Mouse (Mus musculus): Measurements from ENCODE around the gene Kcnip1.

The Kcnip1 gene

DNA sequence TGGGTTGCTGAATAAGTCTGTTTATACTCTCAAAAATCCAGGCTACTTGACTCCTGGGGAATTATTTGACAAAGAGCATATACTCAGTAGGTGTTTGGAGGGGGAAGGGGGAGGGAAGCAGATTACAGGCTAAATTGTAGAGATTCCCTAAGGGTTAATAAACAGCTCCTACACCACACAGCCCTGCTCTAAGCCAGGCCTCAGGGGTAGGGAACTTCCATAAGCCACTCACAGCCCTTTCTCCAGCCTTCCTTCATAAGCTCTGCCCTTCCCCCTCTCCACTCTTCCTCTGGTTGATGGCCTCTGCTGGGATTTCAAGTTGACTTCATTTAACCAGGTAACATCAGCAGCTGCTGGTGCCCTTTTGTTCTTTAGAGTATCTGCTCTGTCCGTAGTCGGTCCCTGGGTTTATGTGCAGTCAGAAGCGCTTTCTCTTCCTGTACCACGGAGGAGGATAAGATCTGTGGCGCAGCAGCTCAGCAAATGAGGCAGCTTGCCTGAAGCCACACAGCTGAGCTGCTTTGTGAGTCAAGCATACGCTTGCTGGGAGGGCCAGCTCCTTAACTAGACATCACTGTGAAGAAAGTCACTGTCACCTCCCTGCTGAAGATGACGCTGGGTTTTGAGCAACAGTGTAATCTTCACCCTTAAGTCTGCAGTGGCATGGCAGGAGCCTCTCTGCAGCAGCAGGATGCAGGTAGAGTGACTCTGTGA, 54.2 kb downstream of the Kcnip1 start:
- DNase-seq (ENCODE audit: low spot score in 2 of 2): no peak

DNA sequence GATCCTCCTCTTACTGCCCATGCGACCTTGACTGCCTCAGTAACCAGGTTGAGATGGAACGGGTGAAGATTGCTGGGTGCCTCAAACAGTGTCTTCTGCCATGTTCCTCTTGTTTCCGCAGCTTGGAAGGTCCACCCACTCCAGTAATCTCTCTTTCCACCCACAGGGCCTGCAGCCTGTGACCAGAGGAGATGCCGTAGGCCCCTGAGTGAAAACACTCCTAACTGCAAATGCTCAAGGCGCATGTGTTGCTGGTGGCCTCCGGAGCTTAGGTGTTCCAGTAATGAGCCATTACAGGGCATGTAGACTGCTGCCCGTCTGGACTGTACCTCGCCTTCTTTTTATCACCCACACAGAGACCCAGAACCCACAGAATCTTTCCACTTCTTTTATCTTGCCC, 55.3 kb downstream of the Kcnip1 start:
- DNase-seq (ENCODE audit: low spot score in 2 of 2): no peak

DNA sequence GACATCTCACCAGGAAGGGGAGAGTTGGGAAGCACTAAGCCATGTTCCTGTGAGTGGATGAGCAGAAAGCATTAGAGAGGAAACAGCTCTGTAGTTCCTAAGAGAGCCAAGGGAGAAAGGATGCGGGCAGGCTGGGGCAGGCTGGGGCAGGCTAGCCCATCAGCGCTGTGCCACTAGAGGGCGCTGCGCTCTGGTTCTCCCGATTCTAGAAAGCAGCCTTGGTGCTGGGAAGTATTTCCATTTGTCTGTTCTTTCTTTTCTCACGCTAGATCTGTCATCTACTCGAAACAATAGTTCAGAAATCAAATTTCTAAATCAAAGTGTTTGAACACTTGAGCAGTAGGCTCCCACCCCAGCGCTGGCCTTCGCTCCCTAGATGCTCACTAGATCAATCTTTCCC, 58.7 kb downstream of the Kcnip1 start:
- no peak for DNase-seq (ENCODE audit: low spot score in 2 of 2)

DNA sequence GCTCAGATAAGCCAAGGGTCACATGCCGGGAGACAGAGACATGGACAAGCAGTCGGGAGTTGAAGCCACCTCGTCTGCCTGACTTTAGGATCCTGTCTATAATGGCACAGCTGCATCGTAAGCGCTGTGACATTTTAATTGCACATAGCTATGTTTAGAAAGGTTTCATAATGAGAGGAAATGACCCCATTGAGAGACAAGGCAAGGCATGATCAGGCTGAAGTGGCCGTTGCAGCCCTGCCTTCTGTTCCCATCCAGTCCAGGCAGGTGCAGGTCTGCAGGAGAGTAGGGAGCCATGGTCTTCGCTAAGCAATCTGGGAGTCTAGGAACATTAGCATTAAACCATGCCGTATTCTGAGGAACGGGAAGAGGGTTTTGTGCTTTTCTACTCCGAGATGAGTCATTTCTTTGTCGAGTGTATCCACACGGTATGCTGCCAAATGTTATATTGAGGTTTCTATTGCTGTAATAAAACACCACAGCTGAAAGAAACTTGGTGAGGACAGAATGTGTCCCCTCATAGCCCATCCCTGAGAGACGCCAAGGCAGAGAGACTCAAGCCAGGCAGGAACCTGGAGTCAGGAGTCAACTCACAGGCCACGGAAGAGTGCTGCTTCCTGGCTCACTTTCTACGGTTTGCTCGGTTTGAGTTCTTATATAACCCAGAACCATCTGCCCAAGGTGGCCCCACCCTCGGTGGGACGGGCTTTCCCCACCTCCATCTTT, 60.4 kb downstream of the Kcnip1 start:
- no peak for DNase-seq (ENCODE audit: low spot score in 2 of 2)

DNA sequence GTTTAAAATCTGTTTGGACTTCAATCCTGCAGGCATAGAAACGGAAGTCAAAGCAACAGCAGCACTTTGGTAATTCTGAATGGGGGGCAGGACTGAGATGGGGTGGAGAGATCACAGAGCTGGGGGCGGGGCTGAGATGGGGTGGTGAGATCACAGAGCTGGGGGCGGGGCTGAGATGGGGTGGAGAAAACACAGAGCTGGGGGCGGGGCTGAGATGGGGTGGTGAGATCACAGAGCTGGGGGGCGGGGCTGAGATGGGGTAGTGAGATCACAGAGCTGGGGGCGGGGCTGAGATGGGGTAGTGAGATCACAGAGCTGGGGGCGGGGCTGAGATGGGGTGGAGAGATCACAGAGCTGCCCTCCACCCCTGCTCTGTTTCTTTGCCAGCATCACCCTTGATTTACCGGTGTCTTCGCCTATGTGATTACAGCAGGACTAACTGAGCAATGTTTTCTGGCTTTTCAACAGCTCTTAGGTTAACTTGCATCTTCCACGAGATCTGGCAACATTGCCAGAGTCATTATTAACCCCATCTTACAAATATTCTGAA, 61.0 kb downstream of the Kcnip1 start:
- DNase-seq (ENCODE audit: low spot score in 2 of 2): no peak

DNA sequence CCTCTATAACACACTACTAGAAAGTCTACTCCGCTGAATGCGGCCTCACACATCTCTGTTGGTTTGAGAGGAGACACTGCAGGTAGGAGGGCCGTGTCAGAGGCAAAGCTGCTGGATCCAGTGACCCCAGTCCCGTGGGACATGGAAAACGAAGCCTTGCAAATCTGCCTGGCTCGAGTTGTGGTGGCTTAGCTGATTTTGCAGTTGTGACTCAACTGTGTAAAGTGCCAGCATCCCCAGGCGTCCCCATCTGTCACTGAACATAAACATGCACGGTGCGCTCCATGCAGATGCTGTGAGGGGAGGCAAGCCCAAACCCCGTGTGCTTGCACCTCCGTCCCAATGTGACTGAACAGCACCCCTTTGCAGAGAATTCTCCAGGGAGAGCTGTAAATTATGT, 63.5 kb downstream of the Kcnip1 start:
- no peak for DNase-seq (ENCODE audit: low spot score in 2 of 2)

DNA sequence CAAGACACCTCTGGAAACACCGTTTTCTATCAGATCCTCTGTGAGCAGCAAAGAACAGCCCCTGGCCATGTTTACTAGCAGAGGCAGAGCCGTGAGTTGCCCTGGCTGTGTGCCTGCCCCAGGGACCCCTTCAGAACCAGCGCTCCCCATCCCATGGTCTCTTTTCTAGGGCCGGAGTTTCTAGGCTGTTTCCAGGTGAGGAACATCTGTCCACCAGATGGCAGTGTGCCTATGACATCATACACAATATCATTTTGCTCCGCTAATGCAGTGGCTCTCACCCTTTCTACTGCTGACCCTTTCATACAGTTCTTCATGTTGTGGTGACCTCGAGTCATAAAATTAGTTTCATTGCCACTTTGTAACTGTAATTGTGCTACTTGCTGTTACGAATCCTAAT, 64.3 kb downstream of the Kcnip1 start:
- no peak for DNase-seq (ENCODE audit: low spot score in 2 of 2)

DNA sequence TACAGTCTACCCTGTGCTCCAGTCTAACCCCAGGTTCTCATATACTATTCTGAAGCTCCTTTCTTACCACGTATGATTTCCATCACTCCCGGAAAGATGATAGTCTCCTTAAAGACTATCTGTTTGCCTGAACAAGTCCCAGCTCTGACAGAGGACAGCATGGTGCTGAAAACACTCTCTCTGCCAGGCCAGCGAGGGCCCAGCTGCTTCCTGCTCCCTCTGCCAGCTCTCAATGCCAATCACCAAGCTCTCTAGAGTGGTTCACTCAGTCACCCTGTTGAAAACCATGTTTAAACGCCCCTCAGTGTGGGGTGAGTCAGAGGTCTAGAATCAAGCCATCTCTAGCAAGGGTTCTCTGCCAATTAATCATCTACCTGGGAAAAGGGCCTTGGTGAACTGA, 65.1 kb downstream of the Kcnip1 start:
- DNase-seq (ENCODE audit: low spot score in 2 of 2): no peak

DNA sequence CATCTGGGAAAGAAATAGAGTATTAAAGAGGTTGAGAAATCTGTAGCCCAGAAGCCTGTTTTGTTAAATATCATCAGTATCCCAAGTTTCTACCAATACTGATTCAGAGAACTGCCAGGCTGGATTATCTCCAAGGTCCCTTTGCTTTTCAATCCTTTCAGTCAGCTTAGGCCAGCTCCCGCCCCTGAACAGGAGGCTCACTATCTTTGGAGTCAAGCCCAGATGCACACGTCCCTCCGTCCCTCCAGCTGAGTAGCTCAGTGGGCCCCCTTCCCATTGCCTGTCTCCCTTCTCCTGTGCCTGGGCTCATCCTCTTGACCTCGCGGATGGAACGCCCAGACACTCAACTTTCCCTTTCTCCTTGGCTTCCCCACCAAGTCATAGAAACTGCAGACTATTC, 65.6 kb downstream of the Kcnip1 start:
- DNase-seq (ENCODE audit: low spot score in 2 of 2): no peak

DNA sequence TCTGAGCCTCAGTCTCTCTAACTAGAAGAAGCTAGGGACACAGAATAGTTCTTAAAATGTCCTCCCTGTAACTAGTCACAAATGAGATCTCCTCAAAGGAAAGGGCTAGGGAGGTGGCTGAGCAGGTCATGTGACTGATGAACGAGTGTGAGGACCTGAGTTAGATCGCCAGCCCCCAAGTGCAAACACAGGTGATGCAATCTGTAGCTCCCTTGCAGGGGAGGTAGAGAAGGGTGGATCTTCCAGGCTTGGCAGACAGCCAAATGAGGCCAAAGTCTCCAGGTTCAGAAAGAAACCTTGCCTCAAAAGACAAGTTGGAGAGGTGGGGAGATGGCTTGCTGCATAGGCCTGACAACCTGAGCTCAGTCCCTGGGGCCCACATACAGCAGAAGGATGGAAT, 66.4 kb downstream of the Kcnip1 start:
- DNase-seq (ENCODE audit: low spot score in 2 of 2): no peak

DNA sequence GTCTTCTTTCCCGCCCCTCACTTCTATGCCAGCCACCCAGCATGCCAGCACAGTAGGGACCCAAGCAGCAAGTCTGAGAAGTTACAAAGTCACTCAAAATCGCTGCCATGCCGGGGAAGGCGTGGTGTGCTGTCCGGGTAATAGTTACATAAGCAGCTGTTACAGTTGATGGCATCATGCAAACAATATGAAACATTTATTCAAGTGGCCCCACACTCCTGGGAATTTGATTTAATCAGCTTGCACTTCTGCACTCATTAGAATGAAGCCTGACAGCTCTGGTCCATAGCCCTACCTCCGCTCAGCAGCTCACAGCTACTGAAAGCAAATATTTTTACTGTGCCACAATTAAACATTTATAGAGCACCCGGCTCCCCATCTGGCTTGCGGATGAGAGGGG, 67.2 kb downstream of the Kcnip1 start:
- no peak for DNase-seq (ENCODE audit: low spot score in 2 of 2)

DNA sequence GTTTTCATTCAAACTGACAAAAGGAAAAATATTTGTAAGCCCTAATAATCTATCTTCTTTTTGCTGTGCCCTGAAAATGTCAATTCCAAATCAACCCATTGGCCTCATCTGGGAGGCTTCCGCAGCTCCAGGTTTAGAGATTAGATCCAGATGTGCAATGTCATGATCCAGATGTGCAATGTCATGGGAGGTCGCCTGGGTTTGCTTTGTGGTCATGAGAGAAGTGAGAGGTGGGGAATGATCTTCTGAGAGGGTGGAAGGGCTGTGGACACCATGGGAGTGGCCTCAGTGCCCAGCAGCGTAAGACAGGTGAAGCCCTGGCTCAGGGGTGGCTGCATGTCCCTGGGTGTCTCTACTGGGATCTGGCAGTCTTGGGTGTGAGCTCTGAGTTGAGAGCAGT, 69.9 kb downstream of the Kcnip1 start:
- no peak for DNase-seq (ENCODE audit: low spot score in 2 of 2)

DNA sequence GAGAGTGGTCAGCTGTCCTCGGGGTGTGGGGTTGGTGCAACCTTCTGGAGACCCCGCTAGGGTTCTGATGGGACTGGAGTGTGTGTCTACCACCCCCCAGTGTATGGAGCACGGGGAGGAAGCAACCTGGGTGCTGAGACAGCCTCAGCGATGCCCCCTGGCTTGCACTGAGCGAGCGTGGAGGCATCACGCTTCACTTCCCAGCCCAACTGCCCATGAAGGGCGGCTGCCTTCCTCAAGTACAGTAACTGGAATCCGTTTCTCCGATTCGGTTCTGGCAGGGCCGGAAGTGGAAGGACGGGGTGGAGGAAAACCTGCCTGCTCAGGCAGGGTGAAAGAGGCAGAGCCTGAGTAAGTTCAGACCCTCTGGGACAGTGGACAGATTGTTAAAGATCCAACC, 71.5 kb downstream of the Kcnip1 start:
- no peak for DNase-seq (ENCODE audit: low spot score in 2 of 2)

DNA sequence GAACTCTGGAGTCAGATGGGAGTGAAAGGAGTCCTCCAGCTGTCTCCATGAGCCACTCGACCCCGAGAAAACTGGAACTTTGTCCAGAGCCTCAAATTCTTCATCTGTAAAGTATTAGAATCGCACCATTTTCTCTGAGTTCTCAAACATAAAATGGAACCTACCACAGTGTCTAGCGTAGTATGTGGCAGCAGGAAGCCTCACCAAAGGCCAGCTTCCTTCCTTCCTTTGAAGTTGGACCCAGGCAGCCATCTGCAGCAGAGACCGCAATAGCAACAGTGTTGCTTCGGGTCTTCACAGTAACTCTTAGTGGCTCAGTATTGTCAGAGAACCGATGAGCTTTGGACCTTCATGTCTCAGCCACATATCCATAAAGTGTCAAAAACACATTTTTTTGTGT, 73.1 kb downstream of the Kcnip1 start:
- DNase-seq (ENCODE audit: low spot score in 2 of 2): no peak

DNA sequence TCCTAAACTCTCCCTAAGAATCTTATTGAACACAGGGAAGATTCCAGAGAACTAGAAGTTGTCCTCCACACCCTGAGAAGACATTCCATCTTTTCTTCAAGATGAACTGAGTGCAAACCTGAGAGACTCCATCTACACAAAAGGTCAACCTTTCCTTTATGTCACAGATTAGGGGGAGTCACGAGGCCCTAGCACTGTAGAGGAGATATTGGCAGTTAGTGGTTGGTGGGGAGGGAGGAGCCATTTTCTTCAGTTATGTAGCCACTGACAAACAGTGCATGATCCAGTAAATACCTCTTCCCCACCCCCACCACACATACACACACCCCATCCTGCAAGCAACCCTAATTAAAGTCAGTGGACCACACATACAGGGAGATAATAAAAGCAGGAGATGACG, 74.5 kb downstream of the Kcnip1 start:
- no peak for DNase-seq (ENCODE audit: low spot score in 2 of 2)

DNA sequence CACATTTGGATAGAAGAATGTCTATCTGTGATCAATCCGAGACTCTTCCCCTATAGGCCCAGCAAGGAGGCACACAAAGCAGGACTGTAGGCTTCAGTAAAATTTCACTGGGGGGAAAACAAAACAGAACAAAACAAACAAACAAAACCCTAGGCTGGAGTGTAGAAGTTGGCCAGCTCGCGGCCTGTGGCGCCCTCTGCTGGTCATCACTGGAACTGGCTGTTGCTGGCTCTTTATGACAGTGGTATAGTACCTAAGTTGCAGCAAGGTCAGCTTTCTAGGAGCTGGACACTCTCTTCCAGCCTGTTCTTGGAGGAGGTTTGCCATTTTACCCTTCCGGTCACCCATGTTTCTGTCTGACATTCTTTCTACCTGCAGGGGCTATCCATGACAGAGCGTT, 75.4 kb downstream of the Kcnip1 start:
- DNase-seq (ENCODE audit: low spot score in 2 of 2): peak; percentile 75 to 79

DNA sequence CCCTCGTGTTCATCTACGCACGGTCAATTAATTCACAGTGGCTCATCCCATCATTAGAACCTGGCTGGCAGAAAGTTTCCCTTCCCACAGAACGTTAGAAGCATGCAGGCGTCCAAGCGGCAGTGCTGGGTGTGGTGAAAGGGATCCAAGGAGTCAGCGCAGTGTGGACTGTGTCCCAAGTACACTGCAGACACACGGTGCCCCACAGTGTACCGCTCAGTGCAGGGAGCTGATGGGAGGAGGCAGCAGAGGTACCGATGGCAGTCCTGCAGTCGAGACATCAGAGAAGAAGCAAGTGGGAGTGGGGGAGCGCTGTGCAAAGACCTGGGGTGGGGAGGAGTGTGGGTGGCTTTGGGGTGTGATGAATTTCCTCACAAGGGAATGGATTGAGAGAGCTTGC, 78.7 kb downstream of the Kcnip1 start:
- no peak for DNase-seq (ENCODE audit: low spot score in 2 of 2)

DNA sequence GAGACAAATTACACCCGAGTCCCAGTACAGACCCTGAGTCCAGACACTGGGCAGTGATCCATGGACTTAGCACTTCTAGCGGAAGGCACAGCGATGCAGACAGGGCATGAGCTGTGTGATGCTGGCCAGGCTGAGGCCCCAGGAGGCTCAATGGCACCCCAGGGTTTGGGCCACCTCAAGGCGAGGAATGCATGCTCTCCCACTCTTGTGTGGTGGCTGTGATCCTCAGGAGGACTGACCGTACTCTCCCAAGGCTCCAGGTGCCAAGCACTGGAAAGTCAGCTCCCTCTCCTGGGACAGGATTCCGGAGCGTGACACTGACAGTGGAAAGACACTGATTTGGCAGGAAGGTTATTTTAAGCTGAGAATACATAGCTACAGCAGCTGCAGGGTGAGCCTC, 79.9 kb downstream of the Kcnip1 start:
- DNase-seq (ENCODE audit: low spot score in 2 of 2): no peak

DNA sequence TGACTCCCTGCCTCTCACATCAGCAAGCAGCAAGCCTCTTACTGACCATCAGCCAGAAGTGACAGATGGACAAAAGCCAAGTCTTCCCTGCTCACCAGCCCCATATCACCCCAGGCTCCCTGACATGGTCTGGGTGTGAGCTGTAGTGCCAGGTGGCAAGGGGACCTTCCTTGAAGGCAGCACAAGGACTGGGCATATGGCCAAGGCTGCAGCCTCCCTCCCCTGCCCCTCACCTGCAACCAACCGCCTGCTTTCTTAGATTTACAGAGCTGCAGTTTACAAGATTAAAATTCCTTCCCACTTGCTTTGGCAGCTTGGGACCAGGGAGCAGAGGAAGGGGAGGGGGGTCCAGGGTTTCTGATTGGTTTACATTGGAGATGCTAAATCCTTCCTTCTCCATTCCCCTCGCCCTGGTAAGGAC, 80.8 kb downstream of the Kcnip1 start:
- DNase-seq (ENCODE audit: low spot score in 2 of 2): no peak

DNA sequence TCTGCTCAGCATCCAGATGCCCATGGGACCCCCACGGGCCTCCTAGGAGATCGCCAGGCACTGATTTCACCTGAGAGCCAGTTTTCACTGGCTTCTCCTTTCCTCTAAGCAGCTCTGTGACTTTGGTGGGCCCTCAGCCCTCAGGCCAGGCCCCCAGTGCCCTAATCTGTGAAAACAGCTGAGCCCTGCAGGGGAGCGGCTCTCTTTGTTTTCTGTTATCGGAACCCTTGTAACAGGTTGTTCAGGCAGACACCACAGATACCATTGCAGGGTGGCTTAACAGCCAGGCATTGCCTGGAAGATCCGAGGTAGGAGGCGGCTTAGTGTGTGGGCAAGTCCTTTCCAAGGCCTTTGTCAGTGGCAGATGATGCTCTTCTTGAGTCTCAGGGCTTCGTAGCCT, 82.0 kb downstream of the Kcnip1 start:
- no peak for DNase-seq (ENCODE audit: low spot score in 2 of 2)

DNA sequence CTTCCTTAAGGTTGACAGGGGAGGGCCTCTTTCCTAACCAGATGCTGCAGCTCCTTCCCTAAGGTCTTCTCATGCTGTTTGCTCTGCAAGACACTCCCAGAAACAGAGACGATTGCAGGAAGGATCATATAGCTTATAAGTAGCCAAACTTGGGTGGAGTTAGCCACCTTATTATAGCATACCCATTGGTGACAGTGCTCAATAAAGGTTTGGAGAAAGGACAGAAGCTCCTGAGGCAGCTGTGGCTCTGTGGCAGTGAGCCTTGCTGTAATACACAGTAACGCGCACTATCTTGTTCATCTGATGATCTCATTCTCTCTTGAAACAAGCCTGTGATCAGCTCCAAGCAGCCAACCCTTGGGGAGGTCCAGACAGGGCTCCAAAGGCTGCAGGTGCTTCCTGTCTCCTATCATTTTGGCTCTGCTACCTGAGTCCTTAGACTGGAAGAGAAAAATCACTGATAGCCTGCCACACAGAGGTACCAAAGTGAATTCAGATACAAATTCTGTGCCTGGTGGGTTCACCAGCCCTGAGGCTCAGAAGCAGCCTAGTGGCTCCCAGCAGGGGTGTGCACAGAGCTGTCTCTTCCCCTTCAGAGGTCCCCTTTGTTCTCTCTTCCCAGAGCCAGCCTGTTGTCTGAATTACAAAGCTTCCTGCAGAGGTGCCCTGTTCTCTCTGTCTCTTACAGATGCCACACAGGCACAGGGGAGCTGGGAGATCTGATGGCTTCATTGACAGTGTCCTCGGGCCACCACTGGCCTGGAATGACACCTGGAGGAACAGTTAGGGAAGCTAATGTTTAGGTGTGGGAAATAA, 84.4 kb downstream of the Kcnip1 start:
- no peak for DNase-seq (ENCODE audit: low spot score in 2 of 2)

DNA sequence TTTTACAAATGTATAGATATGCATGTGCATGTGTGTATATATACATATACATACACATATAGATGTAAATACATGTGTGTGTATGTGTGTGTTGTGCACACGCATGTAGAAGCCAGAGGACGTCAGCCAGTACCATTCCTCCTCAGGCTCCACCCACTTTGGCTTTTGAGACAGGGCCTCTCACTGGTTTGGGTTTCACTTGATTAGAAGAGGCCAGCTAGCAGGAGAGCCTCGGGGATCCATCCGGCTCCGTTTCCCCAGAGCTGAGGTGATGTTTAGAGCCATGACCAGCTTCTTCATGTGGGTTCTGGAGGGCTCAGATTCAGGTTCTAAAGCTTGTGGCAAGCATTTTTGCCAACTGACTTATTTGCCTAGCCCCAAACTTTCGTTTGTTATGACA, 89.5 kb downstream of the Kcnip1 start:
- DNase-seq (ENCODE audit: low spot score in 2 of 2): no peak

DNA sequence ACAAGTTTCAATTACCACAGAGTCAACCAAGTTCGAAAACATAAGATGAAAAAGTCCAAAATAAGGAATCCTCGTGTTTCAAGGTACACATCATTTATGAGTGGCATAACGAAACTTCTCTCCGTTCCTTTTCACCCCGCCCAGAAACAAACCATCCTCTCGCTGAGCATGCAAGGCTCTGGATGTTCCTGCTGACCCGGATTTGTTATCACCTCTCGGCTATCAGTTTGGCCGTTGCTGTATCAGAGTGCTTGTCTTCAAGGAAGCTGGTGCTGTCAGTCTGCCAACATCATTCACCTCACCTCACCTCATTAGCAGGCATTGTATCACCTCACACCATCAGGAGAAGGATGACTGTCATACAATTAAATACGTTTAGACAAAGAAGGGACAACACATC, 90.6 kb downstream of the Kcnip1 start:
- no peak for DNase-seq (ENCODE audit: low spot score in 2 of 2)
